Mouse (Mus musculus) forebrain, embryonic 14.5 days (tissue): ENCODE results near the gene Snx13. TPM values are rescaled to one million over a fixed set of nuclear protein-coding genes. Genes with fewer than 3 reads are reported as not detected.

Experiments
- ATAC-seq: fragments of 200-750 bp; cut with Nextera tagmentation; 2 replicates; pipeline ENCODE4 v1.8.0; 2017; ENCODE audit warnings: mild to moderate bottlenecking, moderate library complexity
- DNase-seq: peaks from one replicate; pipeline ENCODE4 v3.0.0-alpha.2; 2015; ENCODE audit warnings: low spot score
- H3K27ac ChIP-seq: fragments of 300-500 bp; sonication (generic); 2 replicates; pipeline ENCODE4 v1.5.1; 2014; ENCODE audit warnings: low read depth, mild to moderate bottlenecking, control low read depth, low read length, moderate library complexity
- H3K27me3 ChIP-seq: fragments of 300-500 bp; sonication (generic); replicated peaks from 2 replicates; pipeline ENCODE4 v1.6.1; 2014; ENCODE audit warnings: low read length, control low read depth, mixed read lengths; ENCODE audit not compliant: control insufficient read depth, insufficient read depth
- H3K36me3 ChIP-seq: fragments of 300-500 bp; sonication (generic); 2 replicates; pipeline ENCODE4 v1.6.1; 2014; ENCODE audit warnings: low read length, control low read depth; ENCODE audit not compliant: control insufficient read depth, insufficient read depth
- H3K4me1 ChIP-seq: fragments of 300-500 bp; sonication (generic); 2 replicates; pipeline ENCODE4 v1.6.1; 2014; ENCODE audit warnings: antibody characterized with exemption, low read length, control low read depth; ENCODE audit not compliant: control insufficient read depth, insufficient read depth
- H3K4me2 ChIP-seq: fragments of 300-500 bp; sonication (generic); 2 replicates; pipeline ENCODE4 v1.6.1; 2014; ENCODE audit warnings: mild to moderate bottlenecking, control low read depth, low read length
- H3K4me3 ChIP-seq: fragments of 300-500 bp; sonication (generic); 2 replicates; pipeline ENCODE4 v1.5.1; 2014; ENCODE audit warnings: low read depth, low read length, control low read depth
- H3K9ac ChIP-seq: fragments of 300-500 bp; sonication (generic); 2 replicates; pipeline ENCODE4 v1.6.1; 2014; ENCODE audit warnings: mild to moderate bottlenecking, low read length, control low read depth, moderate library complexity
- H3K9me3 ChIP-seq: fragments of 300-500 bp; sonication (generic); replicated peaks from 2 replicates; pipeline ENCODE4 v1.6.1; 2016; ENCODE audit warnings: low read length, control low read depth, mixed read lengths; ENCODE audit not compliant: control insufficient read depth
- WGBS: fragments of 180-500 bp; shearing (Covaris S2); extraction: QIAGEN DNeasy Blood & Tissue Kit; methylation state at CpG from one replicate; pipeline ENCODE4 v1.1.7; 2014; 5-methylcytosine and 5-hydroxymethylcytosine counted together
- polyA plus RNA-seq: library from polyadenylated mRNA; unstranded; fragments of >200 nt; fragmentation: Nextera tagmentation; extraction: Ambion mirVana; gene quantifications from 2 replicates; pipeline ENCODE4 v1.2.1, GENCODE M21; 2014

The Snx13 gene
- polyA plus RNA-seq, 1 experiment from 2014 or later = 27.8 TPM

- no peak overlapping the region for H3K4me3 ChIP-seq
- H3K27me3 ChIP-seq = no peaks in the 10 kb centered on the region
- H3K9me3 ChIP-seq = no peaks in the 10 kb centered on the region
- no peaks in the 10 kb centered on the region; the same call in 1 of the 2 replicates for H3K4me1 ChIP-seq
- H3K4me2 ChIP-seq = no peak overlapping the region
- no peak overlapping the region for H3K9ac ChIP-seq
- DNase-seq (no peak), ATAC-seq (no peak)
- WGBS = 61% methylated on average over 2 of the region's 2 CpGs
- H3K27ac ChIP-seq = no peak overlapping the region
- no peaks in the 10 kb centered on the region for H3K36me3 ChIP-seq
Observed at GRCm38 (mm10) chr12:35013950-35014349, 33.0 kb upstream of the Snx13 start.

- ATAC-seq (peak; percentile 82; the same call in 1 of the 2 replicates), DNase-seq (peak; percentile 84)
- Histone ChIP-seq H3K27ac (no peak overlapping the region), H3K4me2 (no peak overlapping the region), H3K4me3 (no peak overlapping the region), H3K4me1 (no peaks in the 10 kb centered on the region), H3K27me3 (no peaks in the 10 kb centered on the region), H3K36me3 (no peaks in the 10 kb centered on the region), H3K9ac (no peak overlapping the region), H3K9me3 (no peaks in the 10 kb centered on the region)
- 61% methylated on average over 3 of the region's 3 CpGs for WGBS
Observed at GRCm38 (mm10) chr12:35016056-35016455, 30.9 kb upstream of the Snx13 start.

- H3K4me1 ChIP-seq = no peaks in the 10 kb centered on the region
- WGBS = 91% methylated on average over 9 of the region's 9 CpGs
- H3K27ac ChIP-seq = no peak overlapping the region
- peak; percentile 12; the same call in 1 of the 2 replicates for ATAC-seq
- no peak overlapping the region for H3K9ac ChIP-seq
- no peaks in the 10 kb centered on the region for H3K27me3 ChIP-seq
- H3K4me3 ChIP-seq = no peak overlapping the region
- no peaks in the 10 kb centered on the region for H3K9me3 ChIP-seq
- H3K4me2 ChIP-seq = no peak overlapping the region
- no peak for DNase-seq
- H3K36me3 ChIP-seq = no peaks in the 10 kb centered on the region
Observed at GRCm38 (mm10) chr12:35016481-35017250, 30.3 kb upstream of the Snx13 start.

- 84% methylated on average over 9 of the region's 9 CpGs for WGBS
Observed at GRCm38 (mm10) chr12:35018679-35019237, 28.2 kb upstream of the Snx13 start.

GRCm38 (mm10) chr12:35021285-35021684 is 25.7 kb upstream of the Snx13 start:
- ATAC-seq = no peak
- H3K27ac ChIP-seq = no peak overlapping the region

More at GRCm38 (mm10) chr12:35018679-35019237, 28.2 kb upstream of the Snx13 start:
- Histone ChIP-seq H3K4me2 (no peak overlapping the region), H3K4me1 (no peaks in the 10 kb centered on the region), H3K36me3 (no peaks in the 10 kb centered on the region), H3K4me3 (no peak overlapping the region), H3K27me3 (no peaks in the 10 kb centered on the region), H3K9me3 (no peaks in the 10 kb centered on the region), H3K9ac (no peak overlapping the region), H3K27ac (no peak overlapping the region)
- no peak for DNase-seq
- no peak for ATAC-seq

GRCm38 (mm10) chr12:35022066-35022465 is 24.9 kb upstream of the Snx13 start:
- Histone ChIP-seq H3K4me2 (no peak overlapping the region), H3K4me3 (no peak overlapping the region), H3K4me1 (no peaks in the 10 kb centered on the region), H3K9me3 (no peaks in the 10 kb centered on the region), H3K9ac (no peak overlapping the region), H3K36me3 (no peaks in the 10 kb centered on the region), H3K27ac (no peak overlapping the region), H3K27me3 (no peaks in the 10 kb centered on the region)
- 47% methylated on average over 10 of the region's 10 CpGs for WGBS
- ATAC-seq (no peak), DNase-seq (no peak)

More at GRCm38 (mm10) chr12:35021285-35021684, 25.7 kb upstream of the Snx13 start:
- H3K9me3 ChIP-seq = no peaks in the 10 kb centered on the region
- H3K4me2 ChIP-seq = no peak overlapping the region
- H3K4me1 ChIP-seq = no peaks in the 10 kb centered on the region
- H3K9ac ChIP-seq = no peak overlapping the region
- no peaks in the 10 kb centered on the region for H3K27me3 ChIP-seq
- 93% methylated on average over 9 of the region's 9 CpGs for WGBS
- H3K36me3 ChIP-seq = no peaks in the 10 kb centered on the region
- H3K4me3 ChIP-seq = no peak overlapping the region
- no peak for DNase-seq

- Histone ChIP-seq H3K27ac (no peak overlapping the region), H3K27me3 (no peaks in the 10 kb centered on the region), H3K36me3 (no peaks in the 10 kb centered on the region), H3K9ac (no peak overlapping the region), H3K9me3 (no peaks in the 10 kb centered on the region), H3K4me1 (no peaks in the 10 kb centered on the region), H3K4me3 (no peak overlapping the region), H3K4me2 (no peak overlapping the region)
- no peak for ATAC-seq
- 45% methylated on average over 4 of the region's 4 CpGs for WGBS
- DNase-seq = no peak
Observed at GRCm38 (mm10) chr12:35025916-35026432, 21.0 kb upstream of the Snx13 start.

GRCm38 (mm10) chr12:35027533-35027932 is 19.5 kb upstream of the Snx13 start:
- H3K9me3 ChIP-seq = no peaks in the 10 kb centered on the region
- H3K36me3 ChIP-seq = no peaks in the 10 kb centered on the region
- H3K27me3 ChIP-seq = no peaks in the 10 kb centered on the region
- H3K27ac ChIP-seq = no peak overlapping the region
- no peak for DNase-seq
- H3K4me2 ChIP-seq = no peak overlapping the region
- no peak overlapping the region for H3K9ac ChIP-seq
- ATAC-seq = no peak
- no peak overlapping the region for H3K4me3 ChIP-seq
- no peaks in the 10 kb centered on the region for H3K4me1 ChIP-seq
- 15% methylated on average over 1 of the region's 1 CpGs for WGBS
